Comparison of ENCODE assay signal across 22 mouse cellular contexts in the genomic region with DNA sequence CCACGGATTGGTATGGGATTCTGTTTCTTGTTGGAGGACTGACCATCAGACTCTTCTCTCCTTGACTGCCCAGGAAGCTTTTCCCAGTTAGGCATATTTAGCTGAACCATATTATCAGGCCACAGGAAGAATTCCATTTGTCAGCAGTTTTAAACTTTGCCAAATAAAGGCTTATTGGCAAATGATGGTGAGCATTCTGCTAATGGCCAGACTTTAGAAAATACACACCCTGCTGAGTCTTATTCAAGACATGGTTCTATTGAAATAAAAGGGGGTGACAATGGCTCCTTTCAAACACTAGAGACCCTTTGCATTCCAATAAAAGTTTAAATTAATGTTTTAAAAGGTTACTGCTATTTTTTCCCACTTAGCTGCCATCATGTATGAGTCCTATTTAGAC.
"Had no signal": no experiment of that assay in that cellular context is flagged by ENCODE, and none has a peak within 500 bp of the region (broad histone marks: within the 10 kb centered on the region; RNA-seq: fewer than 3 reads in every experiment).

No protein-coding gene starts in this region.

- H3K4me1 ChIP-seq: intestine, embryonic 15.5 days had no signal

- H3K27me3 ChIP-seq: heart, embryonic 12.5 days; hindbrain, embryonic 12.5 days; intestine, embryonic 15.5 days; limb, embryonic 13.5 days; limb, embryonic 15.5 days; liver, embryonic 12.5 days had no signal

- H3K27ac ChIP-seq: heart, embryonic 10.5 days; hindbrain, embryonic 12.5 days; hindbrain, embryonic 14.5 days; intestine, embryonic 15.5 days; limb, embryonic 15.5 days; liver, embryonic 12.5 days; liver, embryonic 14.5 days had no signal

- H3K9ac ChIP-seq: heart, embryonic 12.5 days; hindbrain, embryonic 12.5 days; hindbrain, embryonic 14.5 days; intestine, embryonic 15.5 days; limb, embryonic 13.5 days; limb, embryonic 15.5 days; liver, embryonic 12.5 days; liver, embryonic 14.5 days had no signal

- H3K4me3 ChIP-seq: gastrocnemius, adult 2 months; heart, embryonic 10.5 days; heart, embryonic 12.5 days; hindbrain, embryonic 10.5 days; hindbrain, embryonic 12.5 days; intestine, embryonic 15.5 days; limb, embryonic 13.5 days; limb, embryonic 15.5 days; liver, embryonic 12.5 days had no signal

- H3K36me3 ChIP-seq: hindbrain, embryonic 10.5 days; hindbrain, embryonic 12.5 days; intestine, embryonic 15.5 days; limb, embryonic 13.5 days; limb, embryonic 15.5 days; liver, embryonic 12.5 days had no signal

- DNase-seq: gastrocnemius, adult 2 months; gastrocnemius, postnatal 10 days; gastrocnemius, postnatal 25 days; heart, postnatal 10 days; heart, postnatal 4 days; kidney, adult 18-20 months; kidney, adult 8-10 months; kidney, postnatal 14 days; kidney, postnatal 36 days; layer of hippocampus, adult 9-11 months; layer of hippocampus, postnatal 36 days; left cerebral cortex, postnatal 4 days had no signal

- H3K4me2 ChIP-seq: heart, embryonic 12.5 days; hindbrain, embryonic 12.5 days; hindbrain, embryonic 14.5 days; intestine, embryonic 15.5 days; limb, embryonic 13.5 days; limb, embryonic 15.5 days; liver, embryonic 12.5 days had no signal

- H3K9me3 ChIP-seq: heart, embryonic 10.5 days; hindbrain, embryonic 12.5 days; intestine, embryonic 15.5 days; limb, embryonic 15.5 days; liver, embryonic 12.5 days had no signal
